Mouse (Mus musculus): ENCODE measurements around the gene Fgd4. TPM values are rescaled to one million over a fixed set of nuclear protein-coding genes. Genes with fewer than 3 reads are reported as not detected.

Gene Fgd4
- total RNA-seq (2014; rRNA removed), result 36.3 and 38.1 TPM in 2 replicates
- 9.2 and 11.7 TPM in 2 replicates for polyA plus RNA-seq (2015; fragmentation: Nextera tagmentation; extraction: Ambion mirVana)

DNA sequence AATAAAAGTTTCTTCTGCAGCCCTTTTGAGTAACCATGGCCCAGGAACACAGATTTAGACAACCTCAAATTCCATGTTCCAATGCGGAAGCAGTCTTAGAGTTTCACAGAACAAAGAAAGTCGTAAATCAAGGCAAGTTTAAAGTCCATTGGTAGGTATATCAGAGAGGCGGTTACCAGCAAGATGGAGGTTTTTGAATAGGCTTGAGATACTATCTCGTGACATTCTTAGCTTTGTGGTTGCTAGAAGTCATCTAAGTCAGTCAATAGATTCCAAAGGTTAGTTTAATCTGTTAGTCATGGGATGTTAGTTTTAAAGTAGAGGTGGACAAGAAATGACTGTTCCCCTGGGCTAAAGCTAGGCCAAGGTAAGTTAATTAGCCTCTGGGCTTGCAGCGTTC lies at the start of gene Fgd4:
TSS of gene Fgd4 (minus strand) at position 89 of the 400 bp plus-strand sequence.
- 51% methylated on average over 5 of the region's 5 CpGs for whole genome bisulfite sequencing
- H3K9me3 ChIP-seq (ENCODE audit: low read length), result no peaks in the 10 kb centered on the region
- H3K9ac ChIP-seq (replicated peaks; ENCODE audit: low read length, poor library complexity, severe bottlenecking), result peak within 1 kb of the TSS; percentile 66
- no peaks in the 10 kb centered on the region for H3K36me3 ChIP-seq (ENCODE audit: insufficient read depth, low read length)
- peak within 1 kb of the TSS; percentile 83 for H3K4me2 ChIP-seq (ENCODE audit: low read depth, low read length, poor library complexity, severe bottlenecking)
- no peak for DNase-seq (ENCODE audit: low spot score)
- ATAC-seq (ENCODE audit: low FRiP score), result no peak
- H3K4me3 ChIP-seq (ENCODE audit: low read depth, low read length), result peak within 1 kb of the TSS; percentile 60
- no peaks in the 10 kb centered on the region for H3K27me3 ChIP-seq (ENCODE audit: insufficient read depth, low read length)
- H3K27ac ChIP-seq (ENCODE audit: low read depth, low read length), result peak within 1 kb of the TSS; percentile 8; the same call in 1 of the 2 replicates
- H3K4me1 ChIP-seq (ENCODE audit: insufficient read depth, low read length), result no peaks in the 10 kb centered on the region
- TF ChIP-seq CTCF (IDR thresholded peaks at IDR 0.05), result no peak

DNA sequence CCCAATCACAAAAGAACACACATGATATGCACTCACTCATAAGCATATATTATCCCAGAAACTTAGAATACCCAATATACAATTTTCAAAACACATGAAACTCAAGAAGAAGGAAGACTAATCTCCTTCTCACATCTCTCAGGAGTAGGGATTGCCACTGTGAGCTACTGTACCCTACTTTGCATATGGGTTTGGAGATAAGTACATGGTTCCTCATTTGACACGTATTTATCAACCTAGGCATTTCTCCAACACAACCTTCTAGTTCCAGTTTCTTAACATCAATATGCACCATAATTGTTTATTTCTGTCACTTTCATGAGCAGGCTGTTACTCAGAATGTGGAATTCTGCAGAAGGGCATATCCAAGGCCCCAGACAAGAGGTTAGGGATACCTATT lies 44.8 kb upstream of the Fgd4 start:
- no peaks in the 10 kb centered on the region for H3K4me1 ChIP-seq (ENCODE audit: insufficient read depth, low read length)
- no peaks in the 10 kb centered on the region for H3K36me3 ChIP-seq (ENCODE audit: insufficient read depth, low read length)
- H3K9me3 ChIP-seq (ENCODE audit: low read length), result no peaks in the 10 kb centered on the region
- no peak overlapping the region for H3K9ac ChIP-seq (replicated peaks; ENCODE audit: low read length, poor library complexity, severe bottlenecking)
- H3K27me3 ChIP-seq (ENCODE audit: insufficient read depth, low read length), result no peaks in the 10 kb centered on the region
- DNase-seq (ENCODE audit: low spot score), result no peak
- no peak overlapping the region for H3K27ac ChIP-seq (ENCODE audit: low read depth, low read length)
- no peak overlapping the region for H3K4me2 ChIP-seq (ENCODE audit: low read depth, low read length, poor library complexity, severe bottlenecking)
- H3K4me3 ChIP-seq (ENCODE audit: low read depth, low read length), result no peak overlapping the region
- TF ChIP-seq CTCF (IDR thresholded peaks at IDR 0.05), result no peak
- WGBS, result 93% methylated on average over 1 of the region's 1 CpGs
- ATAC-seq (ENCODE audit: low FRiP score), result no peak

DNA sequence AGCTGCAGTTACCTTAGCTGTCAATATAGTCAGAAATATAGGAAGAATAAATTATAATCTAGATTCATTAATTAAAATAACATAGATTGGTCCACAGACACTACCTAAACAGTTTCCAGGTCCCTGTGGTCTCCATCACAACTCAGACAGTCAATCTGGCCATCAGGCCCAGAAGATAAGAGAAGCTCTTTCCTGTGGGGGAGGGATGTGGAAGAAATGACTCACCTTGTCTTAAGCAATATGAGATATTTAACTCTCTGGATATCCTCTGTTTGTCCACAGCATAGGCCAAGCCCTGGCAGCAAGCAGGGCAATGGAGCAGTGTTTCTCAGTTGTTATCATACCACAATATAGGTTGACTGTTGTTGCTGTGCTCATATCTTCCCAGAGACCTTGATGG lies 33.4 kb upstream of the Fgd4 start:
- no peak for ATAC-seq (ENCODE audit: low FRiP score)
- Histone ChIP-seq H3K4me3 (ENCODE audit: low read depth, low read length) (no peak overlapping the region), H3K4me1 (ENCODE audit: insufficient read depth, low read length) (no peaks in the 10 kb centered on the region), H3K27me3 (ENCODE audit: insufficient read depth, low read length) (no peaks in the 10 kb centered on the region), H3K36me3 (ENCODE audit: insufficient read depth, low read length) (no peaks in the 10 kb centered on the region), H3K9ac (replicated peaks; ENCODE audit: low read length, poor library complexity, severe bottlenecking) (no peak overlapping the region), H3K4me2 (ENCODE audit: low read depth, low read length, poor library complexity, severe bottlenecking) (no peak overlapping the region), H3K9me3 (ENCODE audit: low read length) (0 out of 2 replicates have a peak, but pooled peaks cover 4% of the 10 kb centered on the region), H3K27ac (ENCODE audit: low read depth, low read length) (no peak overlapping the region)
- TF ChIP-seq CTCF (IDR thresholded peaks at IDR 0.05), result no peak
- DNase-seq (ENCODE audit: low spot score), result no peak

DNA sequence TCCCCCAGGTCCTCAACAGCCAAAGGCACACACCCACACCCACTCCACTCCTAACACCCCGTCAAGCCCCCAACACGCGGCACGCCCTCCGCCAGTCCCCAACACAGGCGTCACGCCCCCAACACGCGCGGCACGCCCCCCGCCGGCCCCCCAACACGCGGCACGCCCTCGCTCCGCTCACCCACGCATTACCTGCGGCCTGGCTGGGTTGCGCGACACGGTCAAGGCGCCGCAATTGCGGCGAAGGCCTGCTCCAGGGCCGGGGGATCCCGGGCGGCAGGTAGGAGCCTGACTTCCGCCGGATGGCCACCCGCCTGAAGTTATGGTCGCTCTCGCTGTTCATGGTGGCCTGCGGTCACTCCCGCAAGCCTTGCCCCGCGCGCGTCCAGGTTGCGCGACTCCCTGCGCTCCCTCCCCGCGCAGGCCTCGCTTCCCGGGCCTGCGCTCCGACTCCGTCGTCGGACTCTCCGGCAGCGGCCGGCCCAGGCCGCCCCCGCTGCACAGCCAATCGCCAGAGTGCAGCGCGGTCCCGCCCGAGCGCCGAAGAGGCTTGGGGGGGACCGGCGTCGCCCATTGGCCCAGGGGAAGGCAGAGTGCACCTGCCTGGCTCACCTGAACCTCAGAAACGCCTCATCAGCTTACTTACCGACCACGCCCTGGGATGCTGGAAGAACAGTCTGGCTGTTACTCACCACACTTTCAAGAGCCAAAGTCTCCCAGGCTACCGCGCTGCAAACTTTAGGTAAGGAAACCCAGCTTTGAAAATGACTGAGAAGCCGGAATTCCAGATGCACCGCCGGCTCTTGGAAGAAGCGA lies 555 bp downstream of the Fgd4 start:
- Histone ChIP-seq H3K27me3 (ENCODE audit: insufficient read depth, low read length) (no peaks in the 10 kb centered on the region), H3K4me2 (ENCODE audit: low read depth, low read length, poor library complexity, severe bottlenecking) (peak overlapping the region; percentile 83), H3K4me3 (ENCODE audit: low read depth, low read length) (peak overlapping the region; percentile 60), H3K36me3 (ENCODE audit: insufficient read depth, low read length) (no peaks in the 10 kb centered on the region), H3K9ac (replicated peaks; ENCODE audit: low read length, poor library complexity, severe bottlenecking) (peak overlapping the region; percentile 66), H3K9me3 (ENCODE audit: low read length) (no peaks in the 10 kb centered on the region), H3K27ac (ENCODE audit: low read depth, low read length) (peak overlapping the region; percentile 8; the same call in 1 of the 2 replicates), H3K4me1 (ENCODE audit: insufficient read depth, low read length) (no peaks in the 10 kb centered on the region)
- no peak for TF ChIP-seq CTCF (IDR thresholded peaks at IDR 0.05)
- peak; percentile 31 for DNase-seq (ENCODE audit: low spot score)
- WGBS, result under 1% methylated on average over 71 of the region's 77 CpGs
- ATAC-seq (ENCODE audit: low FRiP score), result peak; percentile 86

DNA sequence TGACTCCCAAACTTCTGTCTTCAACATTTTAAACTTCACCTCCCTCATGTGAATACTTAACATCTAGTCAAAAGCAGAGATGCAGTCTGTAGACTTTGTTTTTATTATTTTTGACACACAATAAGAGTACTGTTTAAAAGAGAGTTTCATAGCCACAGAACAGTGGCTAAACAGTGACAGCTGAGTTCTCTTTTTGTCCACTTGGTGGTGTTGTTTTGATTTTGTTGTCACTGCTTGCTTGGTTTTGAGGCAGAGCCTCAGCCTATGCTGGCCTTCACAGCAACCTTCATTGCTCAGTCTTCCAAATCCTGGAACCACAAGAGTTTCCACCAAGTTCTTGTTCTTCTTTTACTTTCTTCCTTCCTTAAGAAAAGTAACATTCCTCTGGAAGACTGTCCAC lies 3.8 kb downstream of the Fgd4 start:
- no peaks in the 10 kb centered on the region for H3K27me3 ChIP-seq (ENCODE audit: insufficient read depth, low read length)
- no peak overlapping the region for H3K4me2 ChIP-seq (ENCODE audit: low read depth, low read length, poor library complexity, severe bottlenecking)
- no peaks in the 10 kb centered on the region for H3K36me3 ChIP-seq (ENCODE audit: insufficient read depth, low read length)
- H3K4me3 ChIP-seq (ENCODE audit: low read depth, low read length), result no peak overlapping the region
- ATAC-seq (ENCODE audit: low FRiP score) (no peak), DNase-seq (ENCODE audit: low spot score) (no peak)
- no peaks in the 10 kb centered on the region for H3K4me1 ChIP-seq (ENCODE audit: insufficient read depth, low read length)
- H3K9ac ChIP-seq (replicated peaks; ENCODE audit: low read length, poor library complexity, severe bottlenecking), result no peak overlapping the region
- no peaks in the 10 kb centered on the region for H3K9me3 ChIP-seq (ENCODE audit: low read length)
- TF ChIP-seq CTCF (IDR thresholded peaks at IDR 0.05), result peak; percentile 55
- no peak overlapping the region for H3K27ac ChIP-seq (ENCODE audit: low read depth, low read length)

- Histone ChIP-seq H3K4me1 (ENCODE audit: insufficient read depth, low read length) (no peaks in the 10 kb centered on the region), H3K4me2 (ENCODE audit: low read depth, low read length, poor library complexity, severe bottlenecking) (no peak overlapping the region), H3K36me3 (ENCODE audit: insufficient read depth, low read length) (no peaks in the 10 kb centered on the region), H3K9ac (replicated peaks; ENCODE audit: low read length, poor library complexity, severe bottlenecking) (no peak overlapping the region), H3K27me3 (ENCODE audit: insufficient read depth, low read length) (no peaks in the 10 kb centered on the region), H3K4me3 (ENCODE audit: low read depth, low read length) (no peak overlapping the region), H3K27ac (ENCODE audit: low read depth, low read length) (no peak overlapping the region), H3K9me3 (ENCODE audit: low read length) (no peaks in the 10 kb centered on the region)
- TF ChIP-seq CTCF (IDR thresholded peaks at IDR 0.05), result no peak
- DNase-seq (ENCODE audit: low spot score) (no peak), ATAC-seq (ENCODE audit: low FRiP score) (no peak)
Observed at GRCm38 (mm10) chr16:16592622-16593021, 7.7 kb downstream of the Fgd4 start.

Measured in midbrain, postnatal 0 days (tissue).